Mouse (Mus musculus) bone marrow macrophage, adult 2 months (primary cell): ENCODE results near the gene Trim41.

Source experiments
- CTCF ChIP-seq: IDR thresholded peaks from 2 replicates; pipeline ENCODE4 v1.5.1; 2012; ENCODE audit warnings: low read depth, mild to moderate bottlenecking, low read length, moderate library complexity
- POLR2A ChIP-seq: IDR thresholded peaks from 2 replicates; pipeline ENCODE4 v1.6.1; 2012; ENCODE audit warnings: mild to moderate bottlenecking, low read depth, low read length, borderline replicate concordance

DNA sequence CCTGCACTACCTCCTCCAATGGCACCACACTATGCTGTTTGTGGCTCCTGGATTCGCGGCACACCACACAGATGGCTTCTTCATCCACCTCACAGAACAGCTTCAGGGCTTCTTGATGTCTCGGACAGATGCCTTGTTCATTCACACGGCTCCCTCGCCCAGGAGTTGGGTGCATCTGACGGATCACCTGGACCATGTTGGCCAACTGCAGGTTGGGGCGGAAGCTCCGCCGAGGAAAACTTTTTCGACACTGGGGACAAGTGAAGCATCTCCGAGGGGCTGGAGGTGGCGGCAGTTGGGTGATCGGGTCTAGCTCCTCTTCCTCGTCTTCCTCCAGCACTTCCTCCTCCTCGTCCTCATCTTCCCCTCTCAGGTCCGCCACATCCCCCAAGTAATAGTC is 1.3 kb downstream of the Trim41 start:
- no peak for TF ChIP-seq POLR2A
- no peak for TF ChIP-seq CTCF
